Mouse (Mus musculus) heart, embryonic 11.5 days (tissue): ENCODE results near the gene Tulp4. TPM values are rescaled to one million over a fixed set of nuclear protein-coding genes. Genes with fewer than 3 reads are reported as not detected.
"Not testable (repeated sequence)": the region's sequence is repeated elsewhere in the genome, so short reads cannot be mapped to it uniquely, and the experiment has no call there.

Experiments used
- ATAC-seq: fragments of 200-750 bp; cut with Nextera tagmentation; replicated peaks from 2 replicates; pipeline ENCODE4 v1.8.0; 2017; ENCODE audit warnings: moderate library complexity; ENCODE audit not compliant: insufficient number of reproducible peaks, low FRiP score, low TSS enrichment
- H3K27ac ChIP-seq: fragments of 300-500 bp; sonication (generic); 2 replicates; pipeline ENCODE4 v1.5.1; 2014; ENCODE audit warnings: mild to moderate bottlenecking, low read depth, low read length
- H3K27me3 ChIP-seq: fragments of 300-500 bp; sonication (generic); 2 replicates; pipeline ENCODE4 v1.6.1; 2014; ENCODE audit warnings: mild to moderate bottlenecking, low read length, mixed read lengths; ENCODE audit not compliant: control insufficient read depth, insufficient read depth
- H3K36me3 ChIP-seq: fragments of 300-500 bp; sonication (generic); 2 replicates; pipeline ENCODE4 v1.6.1; 2014; ENCODE audit warnings: mild to moderate bottlenecking, low read length, moderate library complexity, mixed read lengths; ENCODE audit not compliant: control insufficient read depth, insufficient read depth
- H3K4me1 ChIP-seq: fragments of 300-500 bp; sonication (generic); 2 replicates; pipeline ENCODE4 v1.6.1; 2014; ENCODE audit warnings: low read length; ENCODE audit not compliant: control insufficient read depth, insufficient read depth
- H3K4me2 ChIP-seq: fragments of 300-500 bp; sonication (generic); 2 replicates; pipeline ENCODE4 v1.6.1; 2014; ENCODE audit warnings: mild to moderate bottlenecking, moderate library complexity
- H3K4me3 ChIP-seq: fragments of 300-500 bp; sonication (generic); 2 replicates; pipeline ENCODE4 v1.5.1; 2014; ENCODE audit warnings: low read depth, low read length
- H3K9ac ChIP-seq: fragments of 300-500 bp; sonication (generic); 2 replicates; pipeline ENCODE4 v1.6.1; 2014; ENCODE audit warnings: mild to moderate bottlenecking, low read depth, low read length, moderate library complexity
- H3K9me3 ChIP-seq: fragments of 300-500 bp; sonication (generic); replicated peaks from 2 replicates; pipeline ENCODE4 v1.6.1; 2016; ENCODE audit warnings: low read length; ENCODE audit not compliant: control insufficient read depth
- WGBS: fragments of 180-500 bp; shearing (Covaris S2); extraction: QIAGEN DNeasy Blood & Tissue Kit; methylation state at CpG from one replicate; pipeline ENCODE4 v1.1.7; 2014; ENCODE audit not compliant: insufficient replicate concordance; 5-methylcytosine and 5-hydroxymethylcytosine counted together
- polyA plus RNA-seq: library from polyadenylated mRNA; unstranded; fragments of >200 nt; fragmentation: Nextera tagmentation; extraction: Ambion mirVana; gene quantifications from 2 replicates; pipeline ENCODE4 v1.2.1, GENCODE M21; 2014

The Tulp4 gene
- polyA plus RNA-seq, 1 experiment from 2014 or later: 79.0 TPM

GRCm38 (mm10) chr17:6251298-6251697 lies 145.1 kb downstream of the Tulp4 start:
- not testable (repeated sequence) for H3K9ac ChIP-seq, H3K27ac ChIP-seq, H3K4me1 ChIP-seq, H3K4me3 ChIP-seq, H3K4me2 ChIP-seq, ATAC-seq, H3K27me3 ChIP-seq, H3K36me3 ChIP-seq, H3K9me3 ChIP-seq
- 88% methylated on average over 1 of the region's 1 CpGs for WGBS

GRCm38 (mm10) chr17:6256400-6257069 lies 150.3 kb downstream of the Tulp4 start, which contains the start of gene Tmem181a:
Tmem181a (plus strand) TSS chr17:6256860.
- H3K9me3 ChIP-seq, H3K27me3 ChIP-seq, H3K9ac ChIP-seq, H3K27ac ChIP-seq, H3K36me3 ChIP-seq, H3K4me1 ChIP-seq: not testable (repeated sequence)
- Histone ChIP-seq H3K4me2 (peak within 1 kb of the TSS; percentile 42; the same call in 1 of the 2 replicates), H3K4me3 (0 out of 2 replicates have a peak within 1 kb of the TSS, but pooled peaks have one; percentile 8)
- peak; percentile 31; the same call in 1 of the 2 replicates for ATAC-seq
- WGBS: 0% methylated on average over 18 of the region's 51 CpGs

GRCm38 (mm10) chr17:6257070-6257456 lies 150.8 kb downstream of the Tulp4 start:
- H3K4me1 ChIP-seq, H3K36me3 ChIP-seq, ATAC-seq, H3K9ac ChIP-seq, H3K27ac ChIP-seq, H3K27me3 ChIP-seq, H3K9me3 ChIP-seq: not testable (repeated sequence)
- H3K4me3 ChIP-seq: 0 out of 2 replicates have a peak overlapping the region, but pooled peaks have one; percentile 8
- H3K4me2 ChIP-seq: peak overlapping the region; percentile 42; the same call in 1 of the 2 replicates
- WGBS: 1% methylated on average over 12 of the region's 20 CpGs

GRCm38 (mm10) chr17:6269876-6270831 lies 163.9 kb downstream of the Tulp4 start:
- not testable (repeated sequence) for H3K9me3 ChIP-seq, H3K4me1 ChIP-seq, H3K27ac ChIP-seq, H3K36me3 ChIP-seq, H3K27me3 ChIP-seq
- Histone ChIP-seq H3K4me3 (peak overlapping the region; percentile 53), H3K9ac (peak overlapping the region; percentile 63), H3K4me2 (peak overlapping the region; percentile 66)
- WGBS: under 1% methylated on average over 43 of the region's 84 CpGs
- peak; percentile 79 for ATAC-seq

GRCm38 (mm10) chr17:6270840-6271239 lies 164.6 kb downstream of the Tulp4 start:
- not testable (repeated sequence) for H3K27me3 ChIP-seq, ATAC-seq, H3K36me3 ChIP-seq, H3K9me3 ChIP-seq, H3K4me1 ChIP-seq, H3K27ac ChIP-seq
- H3K4me3 ChIP-seq: peak overlapping the region; percentile 53
- peak overlapping the region; percentile 66 for H3K4me2 ChIP-seq
- H3K9ac ChIP-seq: peak overlapping the region; percentile 63
- WGBS: 0% methylated on average over 25 of the region's 25 CpGs

- not testable (repeated sequence) for H3K4me3 ChIP-seq, H3K36me3 ChIP-seq, ATAC-seq, H3K27me3 ChIP-seq, H3K27ac ChIP-seq, H3K9me3 ChIP-seq, H3K4me1 ChIP-seq, H3K9ac ChIP-seq, H3K4me2 ChIP-seq
- 77% methylated on average over 6 of the region's 6 CpGs for whole genome bisulfite sequencing
Measured at GRCm38 (mm10) chr17:6271970-6272369, 165.7 kb downstream of the Tulp4 start.

GRCm38 (mm10) chr17:6274693-6275092 lies 168.5 kb downstream of the Tulp4 start:
- not testable (repeated sequence) for H3K4me1 ChIP-seq, H3K4me3 ChIP-seq, H3K4me2 ChIP-seq, H3K9me3 ChIP-seq, H3K36me3 ChIP-seq, ATAC-seq, H3K27me3 ChIP-seq, H3K27ac ChIP-seq, H3K9ac ChIP-seq
- WGBS: 76% methylated on average over 4 of the region's 6 CpGs

- not testable (repeated sequence) for H3K9ac ChIP-seq, H3K4me3 ChIP-seq, H3K9me3 ChIP-seq, H3K27ac ChIP-seq, H3K4me1 ChIP-seq, H3K36me3 ChIP-seq, H3K4me2 ChIP-seq, H3K27me3 ChIP-seq, ATAC-seq
- WGBS: 61% methylated on average over 8 of the region's 8 CpGs
Measured at GRCm38 (mm10) chr17:6279205-6279604, 173.0 kb downstream of the Tulp4 start.
